Mouse (Mus musculus) cerebellum, adult 2 months (tissue): ENCODE measurements around the gene Jsrp1. TPM values are rescaled to one million over a fixed set of nuclear protein-coding genes. Genes with fewer than 3 reads are reported as not detected.

Source experiments
- DNase-seq, 2 experiments: peaks; one replicate each; pipeline ENCODE4 v3.0.0; 2021
- H3K27ac ChIP-seq: fragments of 200-500 bp; 2 replicates; pipeline ENCODE4 v1.5.1; 2012; ENCODE audit warnings: low read length, control low read depth, inconsistent platforms; ENCODE audit not compliant: insufficient read depth
- H3K27me3 ChIP-seq: fragments of 200-500 bp; 2 replicates; pipeline ENCODE4 v1.6.1; 2012; ENCODE audit warnings: inconsistent platforms, mild to moderate bottlenecking, low read length, moderate library complexity; ENCODE audit not compliant: control insufficient read depth, insufficient read depth
- H3K4me1 ChIP-seq: fragments of 200-500 bp; 2 replicates; pipeline ENCODE4 v1.6.1; 2011; ENCODE audit warnings: low read length; ENCODE audit not compliant: control insufficient read depth, insufficient read depth
- H3K4me3 ChIP-seq: fragments of 200-500 bp; replicated peaks from 2 replicates; pipeline ENCODE3; 2011; ENCODE audit warnings: mild to moderate bottlenecking, low read depth, low read length, control low read depth; ENCODE audit not compliant: insufficient read depth
- CTCF ChIP-seq: fragments of 200-500 bp; IDR thresholded peaks from 2 replicates; pipeline ENCODE4 v1.5.1; 2011; ENCODE audit warnings: low read depth, mild to moderate bottlenecking, control low read depth, low read length, moderate library complexity, borderline replicate concordance; ENCODE audit not compliant: insufficient read depth
- POLR2A ChIP-seq: fragments of 200-500 bp; IDR thresholded peaks from 2 replicates; pipeline ENCODE4 v1.6.1; 2011; ENCODE audit warnings: low read length, control low read depth, borderline replicate concordance; ENCODE audit not compliant: insufficient read depth
- WGBS: fragments of 180-500 bp; shearing (Covaris S2); methylation state at CpG from one replicate; pipeline ENCODE4 v1.1.7; 2018; 5-methylcytosine and 5-hydroxymethylcytosine counted together
- polyA plus RNA-seq: library from polyadenylated mRNA; depleted of rRNA; stranded (reverse); fragments of >200 nt; gene quantifications from 2 replicates; pipeline ENCODE4 v1.2.3, GENCODE M21; 2012; rRNA removed

Gene Jsrp1
- polyA plus RNA-seq = 0.27 and 0.38 TPM in 2 replicates

DNA sequence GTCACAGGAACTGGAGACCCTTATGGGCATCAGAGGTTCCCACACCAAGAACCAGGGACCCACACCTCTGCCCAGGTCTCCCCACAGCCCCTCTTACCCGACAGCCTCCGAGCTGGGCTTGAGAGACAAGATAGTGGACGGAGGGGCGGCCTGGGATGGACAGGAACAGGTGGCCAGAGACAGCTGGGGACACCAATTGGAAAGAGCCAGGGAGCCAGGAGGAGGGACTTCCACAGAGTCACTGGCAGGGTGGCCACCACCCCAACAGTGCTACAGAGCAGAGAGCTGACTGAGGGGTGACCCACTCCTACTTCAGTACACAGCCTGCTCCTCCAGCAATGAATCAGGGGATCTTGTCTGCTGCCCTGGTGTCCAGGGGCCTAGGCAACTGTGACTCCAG, at the start of gene Jsrp1:
Jsrp1 (minus strand) TSS at position 133 of the 400 bp plus-strand sequence.
- no peaks in the 10 kb centered on the region for H3K27me3 ChIP-seq
- no peak within 1 kb of the TSS for H3K4me3 ChIP-seq
- no peak within 1 kb of the TSS for H3K27ac ChIP-seq
- TF ChIP-seq POLR2A (no peak), CTCF (no peak)
- WGBS = 45% methylated on average over 4 of the region's 4 CpGs
- DNase-seq = no peak
- peaks cover 2% of the 10 kb centered on the region; the same call in 1 of the 2 replicates for H3K4me1 ChIP-seq

DNA sequence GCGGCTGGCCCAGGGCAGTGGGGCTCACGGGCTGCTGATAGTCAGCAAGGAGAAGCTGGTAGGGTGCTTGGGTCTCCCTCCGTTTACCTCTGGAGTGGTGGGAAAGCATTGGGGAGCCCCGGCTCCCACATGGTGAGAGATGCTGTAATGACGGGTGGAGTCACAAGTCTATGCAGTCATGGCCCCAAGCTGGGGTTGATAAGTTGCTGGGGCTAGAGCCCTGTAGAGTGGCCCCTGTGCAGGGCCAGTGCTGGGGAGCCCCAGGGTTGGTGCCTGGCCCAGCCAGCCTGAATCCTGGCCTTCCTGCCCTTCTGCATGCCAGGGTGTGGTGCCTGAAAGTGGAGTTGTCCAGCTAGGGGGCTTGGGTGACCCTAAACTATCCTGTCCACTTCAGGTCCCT, 49.0 kb upstream of the Jsrp1 start:
- no peaks in the 10 kb centered on the region for H3K27me3 ChIP-seq
- no peak for DNase-seq
- no peak overlapping the region for H3K4me3 ChIP-seq
- 97% methylated on average over 5 of the region's 5 CpGs for WGBS
- no peak overlapping the region for H3K27ac ChIP-seq
- TF ChIP-seq CTCF = no peak
- TF ChIP-seq POLR2A = no peak
- H3K4me1 ChIP-seq = peaks cover 39% of the 10 kb centered on the region

DNA sequence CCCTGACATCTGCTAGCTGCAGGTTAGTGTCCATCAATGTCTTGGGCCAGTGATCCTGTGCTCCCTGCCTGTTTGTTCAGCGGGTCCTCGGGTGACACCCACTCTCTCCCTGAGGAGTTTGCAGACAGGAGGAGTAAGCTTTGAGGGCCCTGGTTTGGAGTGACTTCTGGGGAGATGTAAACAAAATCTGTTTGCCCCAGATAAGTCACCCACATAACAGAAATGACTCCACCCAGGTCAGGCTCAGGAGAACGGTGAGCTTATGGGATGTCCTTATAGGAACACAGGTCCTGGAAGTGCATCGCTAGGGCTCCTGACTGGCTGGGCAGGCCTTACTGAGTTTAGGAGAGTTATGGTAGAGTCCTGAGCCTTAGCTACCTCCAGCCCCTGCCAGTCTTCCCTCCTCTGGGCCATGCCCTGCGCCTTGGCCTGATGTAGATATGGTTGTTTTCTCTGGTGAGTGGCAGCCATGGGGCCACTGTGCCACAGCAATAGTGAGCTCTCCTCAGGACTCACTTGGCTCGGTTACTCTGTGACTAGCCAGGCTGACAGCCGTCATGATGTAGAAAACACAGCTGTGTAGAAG, 45.1 kb upstream of the Jsrp1 start:
- Histone ChIP-seq H3K4me1 (peaks cover 29% of the 10 kb centered on the region), H3K27me3 (no peaks in the 10 kb centered on the region), H3K27ac (no peak overlapping the region), H3K4me3 (no peak overlapping the region)
- WGBS = 72% methylated on average over 7 of the region's 7 CpGs
- TF ChIP-seq POLR2A (no peak), CTCF (no peak)
- DNase-seq = no peak

DNA sequence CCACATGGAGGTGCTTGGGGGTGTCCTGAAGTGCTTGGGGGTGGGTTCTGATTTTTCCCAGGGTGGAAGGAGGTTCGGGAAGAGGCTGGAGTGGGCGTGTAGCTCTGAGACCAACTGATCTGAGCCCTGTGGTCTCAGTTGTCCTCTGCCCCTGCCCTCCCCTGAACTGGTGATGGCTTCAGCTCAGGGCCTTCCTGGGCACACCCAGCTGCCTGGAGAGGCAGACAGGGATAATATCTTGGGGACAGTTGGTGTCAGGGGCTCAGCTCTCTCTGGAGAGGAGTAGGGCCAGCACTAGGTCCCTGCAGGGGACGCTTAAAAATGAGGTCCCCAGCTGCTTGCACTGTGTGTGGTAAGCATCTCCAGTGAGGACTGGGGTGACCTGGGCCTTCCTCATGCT, 44.5 kb upstream of the Jsrp1 start:
- Histone ChIP-seq H3K4me3 (no peak overlapping the region), H3K4me1 (peaks cover 27% of the 10 kb centered on the region), H3K27ac (peak overlapping the region; percentile 53), H3K27me3 (no peaks in the 10 kb centered on the region)
- no peak for TF ChIP-seq POLR2A
- TF ChIP-seq CTCF = no peak
- no peak for DNase-seq
- WGBS = 42% methylated on average over 3 of the region's 3 CpGs

DNA sequence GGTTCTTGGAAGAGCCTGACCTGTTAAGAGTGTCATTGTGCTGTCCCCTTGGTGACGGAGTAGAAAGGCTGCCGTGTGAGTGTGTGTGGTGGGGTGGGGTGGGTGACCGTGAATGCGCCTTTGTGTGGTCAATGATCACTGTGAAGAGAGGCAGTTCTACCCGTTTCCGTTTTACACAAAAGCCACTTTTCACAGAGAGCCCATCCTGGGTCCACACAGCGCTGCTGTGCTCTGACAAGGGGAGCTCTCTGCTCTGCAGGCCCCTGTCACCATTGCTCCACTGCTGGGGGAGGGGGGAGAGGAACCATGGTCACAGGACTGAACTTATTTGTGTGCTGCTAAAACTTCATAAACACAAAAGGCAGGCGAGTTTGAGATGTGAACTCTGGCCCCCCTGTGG, 44.1 kb upstream of the Jsrp1 start:
- DNase-seq = no peak
- Histone ChIP-seq H3K27ac (peak overlapping the region; percentile 35; the same call in 1 of the 2 replicates), H3K27me3 (no peaks in the 10 kb centered on the region), H3K4me1 (peaks cover 27% of the 10 kb centered on the region), H3K4me3 (no peak overlapping the region)
- 43% methylated on average over 8 of the region's 8 CpGs for WGBS
- TF ChIP-seq POLR2A (no peak), CTCF (no peak)

DNA sequence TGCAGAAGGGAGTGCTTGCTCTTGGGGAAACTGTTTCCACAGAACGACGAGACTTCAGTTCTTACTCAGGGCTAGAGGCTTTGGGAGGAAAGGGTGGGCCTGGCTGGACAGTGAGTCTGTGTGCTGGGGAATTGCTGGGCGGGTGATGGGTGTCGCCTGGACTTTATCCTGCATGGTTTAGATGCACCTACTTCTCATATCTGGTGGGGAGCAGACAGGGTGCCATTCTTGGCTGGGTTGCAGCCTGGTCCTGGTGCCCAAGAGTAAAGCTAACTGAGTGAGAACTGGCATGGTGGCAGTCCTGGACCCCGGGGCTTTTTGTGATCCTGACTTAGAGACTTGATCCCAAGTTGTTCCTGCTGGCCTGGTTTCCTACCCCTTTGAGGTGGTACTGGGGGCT, 43.6 kb upstream of the Jsrp1 start:
- peaks cover 27% of the 10 kb centered on the region for H3K4me1 ChIP-seq
- DNase-seq = no peak
- TF ChIP-seq CTCF = no peak
- TF ChIP-seq POLR2A = no peak
- H3K27ac ChIP-seq = peak overlapping the region; percentile 35; the same call in 1 of the 2 replicates
- no peaks in the 10 kb centered on the region for H3K27me3 ChIP-seq
- WGBS = 74% methylated on average over 5 of the region's 5 CpGs
- peak overlapping the region; percentile 1 for H3K4me3 ChIP-seq

DNA sequence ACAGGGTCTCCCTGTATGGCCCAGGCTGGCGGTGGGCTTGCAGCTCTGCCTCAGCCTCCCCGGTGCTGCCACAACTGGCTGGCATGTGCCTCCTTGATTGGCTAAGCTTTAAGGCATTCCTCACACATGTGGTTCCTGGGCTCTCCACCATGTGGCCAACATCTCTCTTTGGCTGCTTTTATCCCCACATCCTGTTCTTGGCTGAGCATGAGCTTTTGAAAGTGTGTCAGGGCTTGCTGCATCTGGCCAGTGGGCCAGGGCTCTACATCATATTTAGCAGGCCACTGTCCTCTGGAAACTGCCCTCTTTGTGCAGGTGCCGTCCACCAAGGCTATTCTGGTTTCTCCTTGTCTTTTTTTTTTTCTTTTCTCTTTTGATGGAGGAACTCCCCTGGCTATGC, 43.0 kb upstream of the Jsrp1 start:
- 25% methylated on average over 3 of the region's 3 CpGs for WGBS

GRCm38 (mm10) chr10:80855749-80856073, 42.4 kb upstream of the Jsrp1 start:
- no peak for TF ChIP-seq CTCF
- TF ChIP-seq POLR2A = no peak
- DNase-seq = peak; percentile 76 to 81
- Histone ChIP-seq H3K4me1 (peaks cover 27% of the 10 kb centered on the region), H3K27ac (peak overlapping the region; percentile 31), H3K4me3 (peak overlapping the region; percentile 95), H3K27me3 (no peaks in the 10 kb centered on the region)
- 2% methylated on average over 11 of the region's 11 CpGs for WGBS

More for the DNA sequence above, 43.0 kb upstream of the Jsrp1 start:
- Histone ChIP-seq H3K27me3 (no peaks in the 10 kb centered on the region), H3K4me1 (peaks cover 27% of the 10 kb centered on the region), H3K4me3 (peak overlapping the region; percentile 95), H3K27ac (no peak overlapping the region)
- TF ChIP-seq CTCF = no peak
- no peak for DNase-seq
